Mouse (Mus musculus) gastrocnemius, postnatal 4 days (tissue): ENCODE results near the gene Vmn1r170. TPM values are rescaled to one million over a fixed set of nuclear protein-coding genes. Genes with fewer than 3 reads are reported as not detected.
"Not testable (repeated sequence)": the region's sequence is repeated elsewhere in the genome, so short reads cannot be mapped to it uniquely, and the experiment has no call there.

Source experiments
- DNase-seq, 2 experiments: peaks; one replicate each; pipeline ENCODE4 v3.0.0; 2021 to 2022; ENCODE audit warnings: low spot score in 2 of 2, mixed read lengths in 2 of 2
- long read RNA-seq, 2 experiments: library from polyadenylated mRNA; stranded (forward); transcript quantifications; one replicate each; pipeline ENCODE4 v2.0.0; 2021
- total RNA-seq, 2 experiments: library from RNA; stranded (reverse); gene quantifications; 2 replicates each; pipeline ENCODE4 v1.2.3; 2021

Vmn1r170 gene
- not detected for total RNA-seq
- long read RNA-seq, experiment 1, result 0 reads
- long read RNA-seq, experiment 2, result 0 reads

DNA sequence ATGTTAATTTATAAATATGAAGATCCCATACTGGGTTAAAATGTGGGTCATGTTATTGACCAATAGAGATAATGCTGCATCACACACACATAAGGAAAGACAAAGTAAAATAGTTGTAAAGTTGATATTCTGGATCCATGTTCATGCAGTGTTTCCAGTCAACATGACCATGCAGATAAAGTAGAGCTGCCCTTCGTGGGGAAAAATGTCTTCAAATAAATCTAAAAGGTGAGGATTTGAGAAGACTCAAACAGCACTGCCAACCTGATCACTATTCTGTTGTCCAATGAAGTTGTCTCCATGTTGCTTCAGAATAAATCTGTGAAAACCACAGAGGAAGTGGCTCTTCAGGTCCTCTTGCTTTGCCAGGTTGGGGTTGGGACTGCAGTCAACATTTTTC lies at the start of gene Vmn1r170:
Vmn1r170 (plus strand) TSS at position 301 of the 400 bp plus-strand sequence.
- DNase-seq, result not testable (repeated sequence)

DNA sequence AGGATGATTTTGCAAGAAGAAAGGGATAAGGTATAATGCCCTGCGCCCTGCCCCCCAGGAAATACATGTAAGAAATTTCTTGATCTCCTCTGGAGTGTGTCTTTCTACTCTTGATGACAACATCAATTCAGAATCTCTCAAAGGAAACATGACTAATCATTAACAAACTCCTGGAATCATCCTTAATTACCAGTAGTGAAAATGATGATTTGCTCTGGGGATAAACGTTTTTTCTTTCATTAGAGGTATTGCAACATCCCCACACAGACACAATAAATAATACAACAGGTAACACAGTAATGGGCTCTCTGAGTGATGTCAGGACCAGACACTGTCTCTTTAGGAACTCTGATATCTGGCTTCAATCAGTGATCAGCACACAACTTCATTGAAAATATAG lies 30.7 kb upstream of the Vmn1r170 start, which contains the start of gene Vmn1r169:
Vmn1r169 (plus strand) TSS at position 301 of the 400 bp plus-strand sequence.
- not testable (repeated sequence) for DNase-seq

DNA sequence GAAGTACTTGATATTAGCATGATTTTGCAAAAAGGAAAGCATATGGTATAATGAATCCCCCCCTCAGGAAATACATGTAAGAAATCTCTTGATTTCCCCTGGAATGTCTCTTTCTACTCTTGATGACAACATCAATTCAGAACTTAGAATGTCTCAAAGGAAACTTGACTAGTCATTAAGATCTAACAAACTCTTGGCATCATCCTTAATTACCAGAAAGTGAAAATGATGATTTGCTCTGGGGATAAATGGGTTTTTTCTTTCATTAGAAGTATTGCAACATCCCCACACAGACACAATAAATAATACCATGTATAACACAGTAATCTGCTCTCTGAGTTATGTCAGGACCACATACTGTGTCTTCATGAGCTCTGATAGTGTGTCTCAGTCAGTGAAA lies 24.4 kb downstream of the Vmn1r170 start, which contains the start of gene Vmn1r171:
Vmn1r171 (plus strand) TSS at position 301 of the 400 bp plus-strand sequence.
- DNase-seq, result no peak

Other genes with a start within 250 kb of the Vmn1r170 start
- gene Nlrp5, start 220.3 kb upstream of the Vmn1r170 start, total RNA-seq, result under 1 TPM; 0.16 to 0.22 TPM
- gene Vmn1r167, start 99.0 kb upstream of the Vmn1r170 start, total RNA-seq, result not detected
- not detected for gene Vmn1r168, start 66.4 kb upstream of the Vmn1r170 start, total RNA-seq
- not detected for gene Vmn1r169, start 30.6 kb upstream of the Vmn1r170 start, total RNA-seq
- gene Vmn1r171, start 24.5 kb downstream of the Vmn1r170 start, total RNA-seq, result not detected
- gene Vmn1r172, start 52.1 kb downstream of the Vmn1r170 start, total RNA-seq, result not detected
- gene Vmn1r173, start 94.5 kb downstream of the Vmn1r170 start, total RNA-seq, result not detected
- not detected for gene Vmn1r174, start 146.1 kb downstream of the Vmn1r170 start, total RNA-seq
- gene Vmn1r175, start 204.5 kb downstream of the Vmn1r170 start, total RNA-seq, result not detected
- gene Vmn1r176, start 231.2 kb downstream of the Vmn1r170 start, total RNA-seq, result not detected